Mouse (Mus musculus): ENCODE measurements around the gene Odc1. TPM values are rescaled to one million over a fixed set of nuclear protein-coding genes. Genes with fewer than 3 reads are reported as not detected.
"Not testable (repeated sequence)": the region's sequence is repeated elsewhere in the genome, so short reads cannot be mapped to it uniquely, and the experiment has no call there.

The Odc1 gene
- polyA plus RNA-seq, 1 experiment, result 642 TPM

GRCm38 (mm10) chr12:17540040-17540552, 4.5 kb upstream of the Odc1 start:
- TF ChIP-seq POLR2A (IDR thresholded peaks at IDR 0.05; ENCODE audit: borderline replicate concordance, control insufficient read depth, low read depth, low read length), result no peak
- H3K4me1 ChIP-seq (ENCODE audit: control insufficient read depth, insufficient read depth, low read length), result peaks cover 8% of the 10 kb centered on the region
- peak overlapping the region; percentile 34 for H3K27ac ChIP-seq (ENCODE audit: control insufficient read depth, insufficient read depth, low read depth, low read length, poor library complexity)
- no peak overlapping the region for H3K4me3 ChIP-seq (replicated peaks; ENCODE audit: control insufficient read depth, low read depth, low read length)
- WGBS, result 45% methylated on average over 6 of the region's 6 CpGs

DNA sequence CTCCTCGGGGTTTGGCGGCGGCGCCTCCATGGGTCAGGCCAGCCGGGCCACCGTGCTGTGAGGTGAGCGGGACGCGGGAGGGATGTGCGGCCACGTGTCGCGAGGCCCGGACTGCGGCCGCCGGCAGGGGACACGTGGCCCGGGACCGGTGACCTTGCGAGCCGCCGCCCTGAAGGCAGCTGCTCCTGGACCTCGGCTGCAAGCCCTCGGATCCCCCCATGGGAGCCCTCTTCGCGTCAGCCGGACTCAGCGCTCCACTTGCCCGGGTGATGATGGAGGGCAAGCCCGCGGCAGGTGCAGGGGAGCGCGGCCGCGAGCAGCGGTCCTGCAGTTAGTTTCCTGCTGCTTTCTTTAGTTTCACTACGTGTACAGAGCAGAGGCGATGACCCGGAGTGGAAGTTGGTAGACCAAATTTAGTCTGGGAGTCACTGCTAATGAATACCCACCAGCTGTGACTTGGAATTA, 545 bp downstream of the Odc1 start:
- H3K27ac ChIP-seq (ENCODE audit: control insufficient read depth, insufficient read depth, low read depth, low read length, poor library complexity), result peak overlapping the region; percentile 82
- WGBS, result under 1% methylated on average over 40 of the region's 40 CpGs
- peak overlapping the region; percentile 86 for H3K4me3 ChIP-seq (replicated peaks; ENCODE audit: control insufficient read depth, low read depth, low read length)
- TF ChIP-seq CTCF (IDR thresholded peaks at IDR 0.05; ENCODE audit: control insufficient read depth, insufficient read depth, low read length) (no peak), POLR2A (IDR thresholded peaks at IDR 0.05; ENCODE audit: borderline replicate concordance, control insufficient read depth, low read depth, low read length) (peak; percentile 35; the same call in 1 of the 2 replicates)
- peaks cover 4% of the 10 kb centered on the region for H3K4me1 ChIP-seq (ENCODE audit: control insufficient read depth, insufficient read depth, low read length)

GRCm38 (mm10) chr12:17545884-17546283, 1.3 kb downstream of the Odc1 start:
- Histone ChIP-seq H3K4me3 (replicated peaks; ENCODE audit: control insufficient read depth, low read depth, low read length) (peak overlapping the region; percentile 86), H3K27ac (ENCODE audit: control insufficient read depth, insufficient read depth, low read depth, low read length, poor library complexity) (no peak overlapping the region), H3K4me1 (ENCODE audit: control insufficient read depth, insufficient read depth, low read length) (peaks cover under 1% of the 10 kb centered on the region; the same call in 1 of the 2 replicates)
- no peak for TF ChIP-seq CTCF (IDR thresholded peaks at IDR 0.05; ENCODE audit: control insufficient read depth, insufficient read depth, low read length)
- no peak for TF ChIP-seq POLR2A (IDR thresholded peaks at IDR 0.05; ENCODE audit: borderline replicate concordance, control insufficient read depth, low read depth, low read length)
- WGBS, result 11% methylated on average over 8 of the region's 8 CpGs

DNA sequence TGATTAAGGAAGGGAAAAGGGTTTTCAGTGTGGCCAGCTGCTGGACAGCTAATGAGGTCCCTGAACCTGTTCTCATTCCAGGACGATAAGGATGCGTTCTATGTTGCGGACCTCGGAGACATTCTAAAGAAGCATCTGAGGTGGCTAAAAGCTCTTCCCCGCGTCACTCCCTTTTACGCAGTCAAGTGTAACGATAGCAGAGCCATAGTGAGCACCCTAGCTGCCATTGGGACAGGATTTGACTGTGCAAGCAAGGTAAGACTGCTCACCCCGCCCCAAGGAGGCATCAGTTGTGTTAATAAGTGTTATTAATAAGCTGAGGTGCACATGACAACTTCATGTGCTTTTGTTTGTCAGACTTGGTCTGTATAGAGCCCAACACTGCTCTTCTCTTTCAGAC, 3.0 kb downstream of the Odc1 start:
- H3K27ac ChIP-seq (ENCODE audit: control insufficient read depth, insufficient read depth, low read depth, low read length, poor library complexity); H3K4me1 ChIP-seq (ENCODE audit: control insufficient read depth, insufficient read depth, low read length): not testable (repeated sequence)
- peak overlapping the region; percentile 14 for H3K4me3 ChIP-seq (replicated peaks; ENCODE audit: control insufficient read depth, low read depth, low read length)
- WGBS, result 97% methylated on average over 9 of the region's 9 CpGs

- Histone ChIP-seq H3K4me3 (replicated peaks; ENCODE audit: control insufficient read depth, low read depth, low read length) (no peak overlapping the region), H3K4me1 (ENCODE audit: control insufficient read depth, insufficient read depth, low read length) (no peaks in the 10 kb centered on the region), H3K27ac (ENCODE audit: control insufficient read depth, insufficient read depth, low read depth, low read length, poor library complexity) (no peak overlapping the region)
- 92% methylated on average over 5 of the region's 5 CpGs for WGBS
- TF ChIP-seq CTCF (IDR thresholded peaks at IDR 0.05; ENCODE audit: control insufficient read depth, insufficient read depth, low read length), result no peak
- no peak for TF ChIP-seq POLR2A (IDR thresholded peaks at IDR 0.05; ENCODE audit: borderline replicate concordance, control insufficient read depth, low read depth, low read length)
Measured at GRCm38 (mm10) chr12:17548505-17548904, 3.9 kb downstream of the Odc1 start.

DNA sequence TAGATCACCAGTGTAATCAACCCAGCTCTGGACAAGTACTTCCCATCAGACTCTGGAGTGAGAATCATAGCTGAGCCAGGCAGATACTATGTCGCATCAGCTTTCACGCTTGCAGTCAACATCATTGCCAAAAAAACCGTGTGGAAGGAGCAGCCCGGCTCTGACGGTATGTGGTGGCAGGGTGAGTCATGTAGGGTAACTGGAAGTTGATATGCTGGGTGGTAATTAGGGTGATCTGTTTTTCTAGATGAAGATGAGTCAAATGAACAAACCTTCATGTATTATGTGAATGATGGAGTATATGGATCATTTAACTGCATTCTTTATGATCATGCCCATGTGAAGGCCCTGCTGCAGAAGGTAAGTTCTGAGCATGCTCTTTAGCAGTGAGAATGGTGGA, 4.8 kb downstream of the Odc1 start:
- H3K4me1 ChIP-seq (ENCODE audit: control insufficient read depth, insufficient read depth, low read length); H3K27ac ChIP-seq (ENCODE audit: control insufficient read depth, insufficient read depth, low read depth, low read length, poor library complexity); H3K4me3 ChIP-seq (replicated peaks; ENCODE audit: control insufficient read depth, low read depth, low read length): not testable (repeated sequence)
- WGBS, result 83% methylated on average over 5 of the region's 5 CpGs

DNA sequence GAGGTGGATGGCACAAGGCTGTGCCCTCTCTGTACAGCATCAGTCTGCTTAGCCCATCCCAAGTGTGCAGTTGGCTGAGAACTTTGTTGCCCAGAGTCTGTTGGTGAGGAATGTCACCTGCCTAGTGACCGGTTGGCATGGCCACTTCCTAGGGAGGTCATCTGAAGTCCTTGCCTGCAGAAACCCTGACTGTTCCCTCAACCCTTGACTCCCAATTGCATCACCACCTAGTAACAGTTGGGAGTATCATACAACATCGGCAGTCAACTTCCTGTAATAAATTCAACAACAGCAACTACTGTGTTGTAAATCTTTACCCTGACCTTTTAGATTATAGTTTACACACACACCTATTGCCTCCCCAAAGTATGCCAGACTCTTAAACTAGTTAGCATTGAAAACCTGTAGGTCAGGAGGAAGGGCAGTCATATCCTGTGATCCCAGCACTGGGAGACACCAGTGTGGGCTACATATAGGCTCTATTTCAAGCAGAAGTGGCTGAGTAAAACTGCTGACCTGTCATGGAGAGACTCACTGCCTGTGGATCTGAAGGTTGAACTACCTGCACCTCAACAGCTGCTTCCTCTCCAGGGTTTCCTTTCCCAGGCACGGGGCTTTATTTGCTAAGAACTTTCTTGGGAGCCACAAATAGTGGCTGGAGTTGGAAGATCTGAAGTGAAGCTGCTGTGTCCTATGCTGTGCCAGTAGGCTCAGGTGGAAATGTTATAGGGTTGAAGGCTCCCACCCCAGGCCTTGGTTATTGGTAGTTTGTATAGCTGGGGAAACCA, 6.8 kb downstream of the Odc1 start:
- Histone ChIP-seq H3K4me3 (replicated peaks; ENCODE audit: control insufficient read depth, low read depth, low read length) (no peak overlapping the region), H3K4me1 (ENCODE audit: control insufficient read depth, insufficient read depth, low read length) (no peaks in the 10 kb centered on the region), H3K27ac (ENCODE audit: control insufficient read depth, insufficient read depth, low read depth, low read length, poor library complexity) (no peak overlapping the region)
- WGBS, result 26% methylated on average over 3 of the region's 3 CpGs
- no peak for TF ChIP-seq CTCF (IDR thresholded peaks at IDR 0.05; ENCODE audit: control insufficient read depth, insufficient read depth, low read length)
- TF ChIP-seq POLR2A (IDR thresholded peaks at IDR 0.05; ENCODE audit: borderline replicate concordance, control insufficient read depth, low read depth, low read length), result no peak

DNA sequence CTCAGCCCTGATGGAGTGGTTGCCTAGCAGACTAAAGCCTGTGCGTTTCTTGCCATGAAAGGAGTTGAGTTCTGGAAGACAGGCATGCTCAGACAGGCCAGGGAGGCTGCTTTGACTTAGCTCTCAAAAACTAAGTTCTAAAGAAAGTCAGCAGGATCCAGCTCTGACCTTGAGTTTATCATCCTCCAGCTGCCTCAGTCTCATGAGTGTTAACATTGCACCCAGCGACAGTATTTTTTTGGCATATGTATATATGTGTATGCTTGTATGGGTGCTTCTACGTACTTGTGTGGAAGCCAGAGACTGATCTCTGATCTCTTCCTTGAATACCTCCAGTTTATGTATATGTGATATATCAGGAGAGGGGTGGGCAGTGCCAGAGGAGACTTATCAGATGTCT, 7.8 kb downstream of the Odc1 start:
- Histone ChIP-seq H3K27ac (ENCODE audit: control insufficient read depth, insufficient read depth, low read depth, low read length, poor library complexity) (no peak overlapping the region), H3K4me1 (ENCODE audit: control insufficient read depth, insufficient read depth, low read length) (no peaks in the 10 kb centered on the region), H3K4me3 (replicated peaks; ENCODE audit: control insufficient read depth, low read depth, low read length) (no peak overlapping the region)
- TF ChIP-seq CTCF (IDR thresholded peaks at IDR 0.05; ENCODE audit: control insufficient read depth, insufficient read depth, low read length) (no peak), POLR2A (IDR thresholded peaks at IDR 0.05; ENCODE audit: borderline replicate concordance, control insufficient read depth, low read depth, low read length) (no peak)
- whole genome bisulfite sequencing, result 85% methylated on average over 3 of the region's 3 CpGs

DNA sequence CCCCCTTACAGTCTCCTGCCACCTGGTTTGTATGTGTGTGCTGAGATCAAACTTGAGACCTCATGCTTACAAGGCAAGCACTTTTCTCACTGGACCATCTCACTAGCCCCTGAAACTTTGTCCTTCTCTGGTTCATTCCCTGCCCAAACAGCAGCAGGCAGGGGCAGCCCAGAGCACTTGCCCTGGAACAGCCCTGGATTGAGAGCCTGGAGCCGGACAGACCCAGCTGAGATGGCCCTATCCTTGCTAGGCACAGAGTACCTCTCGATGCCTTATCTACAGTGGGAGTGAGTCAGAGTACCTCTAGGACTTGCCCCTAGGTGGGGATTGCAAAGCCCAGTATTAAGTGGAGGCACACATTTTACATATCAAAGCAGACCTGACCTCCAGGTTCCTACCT, 8.4 kb downstream of the Odc1 start:
- TF ChIP-seq CTCF (IDR thresholded peaks at IDR 0.05; ENCODE audit: control insufficient read depth, insufficient read depth, low read length) (no peak), POLR2A (IDR thresholded peaks at IDR 0.05; ENCODE audit: borderline replicate concordance, control insufficient read depth, low read depth, low read length) (no peak)
- Histone ChIP-seq H3K4me1 (ENCODE audit: control insufficient read depth, insufficient read depth, low read length) (no peaks in the 10 kb centered on the region), H3K27ac (ENCODE audit: control insufficient read depth, insufficient read depth, low read depth, low read length, poor library complexity) (no peak overlapping the region; the same call in 1 of the 2 replicates), H3K4me3 (replicated peaks; ENCODE audit: control insufficient read depth, low read depth, low read length) (no peak overlapping the region)
- 73% methylated on average over 2 of the region's 2 CpGs for WGBS
